Mouse (Mus musculus): Measurements from ENCODE around the gene Zfp462. TPM values are rescaled to one million over a fixed set of nuclear protein-coding genes. Genes with fewer than 3 reads are reported as not detected.
"Not testable (repeated sequence)": the region's sequence is repeated elsewhere in the genome, so short reads cannot be mapped to it uniquely, and the experiment has no call there.

The Zfp462 gene
- polyA plus RNA-seq, 1 experiment from 2014 or later, result 1.1 TPM

- WGBS, result 80% methylated on average over 4 of the region's 4 CpGs
- Histone ChIP-seq H3K36me3 (ENCODE audit: control insufficient read depth, insufficient read depth) (no peaks in the 10 kb centered on the region), H3K27ac (ENCODE audit: low read depth, low read length) (no peak overlapping the region), H3K4me2 (replicated peaks; ENCODE audit: low read depth) (no peak overlapping the region), H3K27me3 (replicated peaks; ENCODE audit: control insufficient read depth, insufficient read depth, low read length) (no peaks in the 10 kb centered on the region), H3K9ac (ENCODE audit: low read depth, low read length) (no peak overlapping the region), H3K9me3 (ENCODE audit: control insufficient read depth) (no peaks in the 10 kb centered on the region), H3K4me3 (ENCODE audit: low read depth, low read length) (no peak overlapping the region), H3K4me1 (replicated peaks; ENCODE audit: control insufficient read depth, insufficient read depth, low read length) (no peaks in the 10 kb centered on the region)
- TF ChIP-seq CTCF (IDR thresholded peaks at IDR 0.05; ENCODE audit: low read depth), result no peak
- ATAC-seq, result no peak
Observed at GRCm38 (mm10) chr4:54986671-54987070, 41.8 kb downstream of the Zfp462 start.

GRCm38 (mm10) chr4:54987256-54987655, 42.4 kb downstream of the Zfp462 start:
- no peak overlapping the region for H3K4me2 ChIP-seq (replicated peaks; ENCODE audit: low read depth)
- H3K4me1 ChIP-seq (replicated peaks; ENCODE audit: control insufficient read depth, insufficient read depth, low read length), result no peaks in the 10 kb centered on the region
- ATAC-seq, result no peak
- no peak for TF ChIP-seq CTCF (IDR thresholded peaks at IDR 0.05; ENCODE audit: low read depth)
- WGBS, result 51% methylated on average over 3 of the region's 3 CpGs
- H3K9me3 ChIP-seq (ENCODE audit: control insufficient read depth), result no peaks in the 10 kb centered on the region
- no peak overlapping the region for H3K9ac ChIP-seq (ENCODE audit: low read depth, low read length)
- H3K4me3 ChIP-seq (ENCODE audit: low read depth, low read length), result no peak overlapping the region
- no peak overlapping the region for H3K27ac ChIP-seq (ENCODE audit: low read depth, low read length)
- H3K36me3 ChIP-seq (ENCODE audit: control insufficient read depth, insufficient read depth), result no peaks in the 10 kb centered on the region
- no peaks in the 10 kb centered on the region for H3K27me3 ChIP-seq (replicated peaks; ENCODE audit: control insufficient read depth, insufficient read depth, low read length)

- H3K27me3 ChIP-seq (replicated peaks; ENCODE audit: control insufficient read depth, insufficient read depth, low read length), result no peaks in the 10 kb centered on the region
- no peak for TF ChIP-seq CTCF (IDR thresholded peaks at IDR 0.05; ENCODE audit: low read depth)
- H3K27ac ChIP-seq (ENCODE audit: low read depth, low read length), result no peak overlapping the region
- no peak overlapping the region for H3K9ac ChIP-seq (ENCODE audit: low read depth, low read length)
- ATAC-seq, result no peak
- H3K9me3 ChIP-seq (ENCODE audit: control insufficient read depth), result no peaks in the 10 kb centered on the region
- 84% methylated on average over 1 of the region's 1 CpGs for WGBS
- no peak overlapping the region for H3K4me2 ChIP-seq (replicated peaks; ENCODE audit: low read depth)
- no peaks in the 10 kb centered on the region for H3K4me1 ChIP-seq (replicated peaks; ENCODE audit: control insufficient read depth, insufficient read depth, low read length)
- H3K36me3 ChIP-seq (ENCODE audit: control insufficient read depth, insufficient read depth), result no peaks in the 10 kb centered on the region
- H3K4me3 ChIP-seq (ENCODE audit: low read depth, low read length), result no peak overlapping the region
Observed at GRCm38 (mm10) chr4:54987926-54988325, 43.1 kb downstream of the Zfp462 start.

- WGBS, result 81% methylated on average over 5 of the region's 5 CpGs
- Histone ChIP-seq H3K9me3 (ENCODE audit: control insufficient read depth) (no peaks in the 10 kb centered on the region), H3K4me3 (ENCODE audit: low read depth, low read length) (no peak overlapping the region), H3K4me2 (replicated peaks; ENCODE audit: low read depth) (no peak overlapping the region), H3K9ac (ENCODE audit: low read depth, low read length) (no peak overlapping the region), H3K27ac (ENCODE audit: low read depth, low read length) (no peak overlapping the region), H3K4me1 (replicated peaks; ENCODE audit: control insufficient read depth, insufficient read depth, low read length) (no peaks in the 10 kb centered on the region), H3K36me3 (ENCODE audit: control insufficient read depth, insufficient read depth) (no peaks in the 10 kb centered on the region), H3K27me3 (replicated peaks; ENCODE audit: control insufficient read depth, insufficient read depth, low read length) (no peaks in the 10 kb centered on the region)
- ATAC-seq, result no peak
- no peak for TF ChIP-seq CTCF (IDR thresholded peaks at IDR 0.05; ENCODE audit: low read depth)
Observed at GRCm38 (mm10) chr4:54991973-54992372, 47.1 kb downstream of the Zfp462 start.

- H3K27ac ChIP-seq (ENCODE audit: low read depth, low read length); H3K36me3 ChIP-seq (ENCODE audit: control insufficient read depth, insufficient read depth); H3K9ac ChIP-seq (ENCODE audit: low read depth, low read length); ATAC-seq; H3K4me3 ChIP-seq (ENCODE audit: low read depth, low read length); H3K9me3 ChIP-seq (ENCODE audit: control insufficient read depth); H3K4me1 ChIP-seq (replicated peaks; ENCODE audit: control insufficient read depth, insufficient read depth, low read length); H3K27me3 ChIP-seq (replicated peaks; ENCODE audit: control insufficient read depth, insufficient read depth, low read length); H3K4me2 ChIP-seq (replicated peaks; ENCODE audit: low read depth): not testable (repeated sequence)
Observed at GRCm38 (mm10) chr4:54993001-54993400, 48.2 kb downstream of the Zfp462 start.

GRCm38 (mm10) chr4:54995258-54995657, 50.4 kb downstream of the Zfp462 start:
- Histone ChIP-seq H3K4me2 (replicated peaks; ENCODE audit: low read depth) (no peak overlapping the region), H3K4me1 (replicated peaks; ENCODE audit: control insufficient read depth, insufficient read depth, low read length) (no peaks in the 10 kb centered on the region), H3K36me3 (ENCODE audit: control insufficient read depth, insufficient read depth) (no peaks in the 10 kb centered on the region), H3K27ac (ENCODE audit: low read depth, low read length) (no peak overlapping the region), H3K9me3 (ENCODE audit: control insufficient read depth) (no peaks in the 10 kb centered on the region), H3K9ac (ENCODE audit: low read depth, low read length) (no peak overlapping the region), H3K27me3 (replicated peaks; ENCODE audit: control insufficient read depth, insufficient read depth, low read length) (no peaks in the 10 kb centered on the region), H3K4me3 (ENCODE audit: low read depth, low read length) (no peak overlapping the region)
- 47% methylated on average over 1 of the region's 1 CpGs for WGBS
- no peak for ATAC-seq
- TF ChIP-seq CTCF (IDR thresholded peaks at IDR 0.05; ENCODE audit: low read depth), result no peak

GRCm38 (mm10) chr4:54996064-54996463, 51.2 kb downstream of the Zfp462 start:
- ATAC-seq, result no peak
- no peaks in the 10 kb centered on the region for H3K4me1 ChIP-seq (replicated peaks; ENCODE audit: control insufficient read depth, insufficient read depth, low read length)
- H3K27ac ChIP-seq (ENCODE audit: low read depth, low read length), result no peak overlapping the region
- H3K4me3 ChIP-seq (ENCODE audit: low read depth, low read length), result no peak overlapping the region
- no peak overlapping the region for H3K9ac ChIP-seq (ENCODE audit: low read depth, low read length)
- no peak overlapping the region for H3K4me2 ChIP-seq (replicated peaks; ENCODE audit: low read depth)
- no peaks in the 10 kb centered on the region for H3K27me3 ChIP-seq (replicated peaks; ENCODE audit: control insufficient read depth, insufficient read depth, low read length)
- no peak for TF ChIP-seq CTCF (IDR thresholded peaks at IDR 0.05; ENCODE audit: low read depth)
- H3K36me3 ChIP-seq (ENCODE audit: control insufficient read depth, insufficient read depth), result no peaks in the 10 kb centered on the region
- H3K9me3 ChIP-seq (ENCODE audit: control insufficient read depth), result no peaks in the 10 kb centered on the region
- WGBS, result 82% methylated on average over 2 of the region's 2 CpGs

All from intestine, postnatal 0 days (tissue).